Mouse (Mus musculus) embryonic facial prominence, embryonic 12.5 days (tissue): ENCODE results near the gene Tmem176a. TPM values are rescaled to one million over a fixed set of nuclear protein-coding genes. Genes with fewer than 3 reads are reported as not detected.
"Not testable (repeated sequence)": the region's sequence is repeated elsewhere in the genome, so short reads cannot be mapped to it uniquely, and the experiment has no call there.

Experiments used
- ATAC-seq: fragments of 200-750 bp; cut with Nextera tagmentation; 2 replicates; pipeline ENCODE4 v1.8.0; 2017; ENCODE audit not compliant: insufficient number of reproducible peaks, insufficient read depth, low FRiP score, low TSS enrichment
- H3K27ac ChIP-seq: fragments of 300-500 bp; sonication (generic); 2 replicates; pipeline ENCODE4 v1.5.1; 2016; ENCODE audit warnings: mild to moderate bottlenecking
- H3K27me3 ChIP-seq: fragments of 300-500 bp; sonication (generic); 2 replicates; pipeline ENCODE4 v1.6.1; 2016; ENCODE audit warnings: mild to moderate bottlenecking, moderate library complexity
- H3K36me3 ChIP-seq: fragments of 300-500 bp; sonication (generic); 2 replicates; pipeline ENCODE4 v1.6.1; 2016; ENCODE audit warnings: mild to moderate bottlenecking
- H3K4me1 ChIP-seq: fragments of 300-500 bp; sonication (generic); 2 replicates; pipeline ENCODE4 v1.6.1; 2016
- H3K4me2 ChIP-seq: fragments of 300-500 bp; sonication (generic); replicated peaks from 2 replicates; pipeline ENCODE4 v1.6.1; 2016; ENCODE audit warnings: mild to moderate bottlenecking, moderate library complexity
- H3K4me3 ChIP-seq: fragments of 300-500 bp; sonication (generic); 2 replicates; pipeline ENCODE4 v1.5.1; 2016; ENCODE audit warnings: mild to moderate bottlenecking
- H3K9ac ChIP-seq: fragments of 300-500 bp; sonication (generic); 2 replicates; pipeline ENCODE4 v1.6.1; 2016; ENCODE audit warnings: mild to moderate bottlenecking, moderate library complexity
- H3K9me3 ChIP-seq: fragments of 300-500 bp; sonication (generic); 2 replicates; pipeline ENCODE4 v1.6.1; 2016; ENCODE audit warnings: mild to moderate bottlenecking, moderate library complexity
- WGBS: fragments of 180-500 bp; shearing (Covaris S2); methylation state at CpG from one replicate; pipeline ENCODE4 v1.1.7; 2016; 5-methylcytosine and 5-hydroxymethylcytosine counted together
- polyA plus RNA-seq: library from polyadenylated mRNA; unstranded; fragments of >200 nt; fragmentation: Nextera tagmentation; extraction: Ambion mirVana; gene quantifications from 2 replicates; pipeline ENCODE4 v1.2.1, GENCODE M21; 2016

Gene Tmem176a
- polyA plus RNA-seq, 1 experiment from 2014 or later = 44.0 TPM

GRCm38 (mm10) chr6:48865152-48865745, 24.5 kb downstream of the Tmem176a start:
- no peak overlapping the region for H3K4me3 ChIP-seq
- no peak overlapping the region for H3K27ac ChIP-seq
- H3K9me3 ChIP-seq = no peaks in the 10 kb centered on the region
- 84% methylated on average over 1 of the region's 1 CpGs for WGBS
- no peak overlapping the region for H3K9ac ChIP-seq
- H3K4me2 ChIP-seq = no peak overlapping the region
- H3K4me1 ChIP-seq = 0 out of 2 replicates have a peak, but pooled peaks cover 4% of the 10 kb centered on the region
- no peak for ATAC-seq
- H3K36me3 ChIP-seq = no peaks in the 10 kb centered on the region
- H3K27me3 ChIP-seq = no peaks in the 10 kb centered on the region

GRCm38 (mm10) chr6:48866355-48866950, 25.7 kb downstream of the Tmem176a start:
- H3K27me3 ChIP-seq, H3K4me3 ChIP-seq, H3K9me3 ChIP-seq, H3K9ac ChIP-seq, H3K36me3 ChIP-seq, H3K4me2 ChIP-seq, H3K27ac ChIP-seq, ATAC-seq, H3K4me1 ChIP-seq: not testable (repeated sequence)
- 6% methylated on average over 1 of the region's 1 CpGs for whole genome bisulfite sequencing

GRCm38 (mm10) chr6:48867158-48867557, 26.4 kb downstream of the Tmem176a start:
- 52% methylated on average over 4 of the region's 4 CpGs for WGBS
- Histone ChIP-seq H3K9me3 (no peaks in the 10 kb centered on the region), H3K4me2 (no peak overlapping the region), H3K36me3 (no peaks in the 10 kb centered on the region), H3K4me3 (no peak overlapping the region), H3K27ac (no peak overlapping the region), H3K4me1 (no peaks in the 10 kb centered on the region), H3K27me3 (no peaks in the 10 kb centered on the region), H3K9ac (no peak overlapping the region)
- no peak for ATAC-seq

- WGBS = 82% methylated on average over 2 of the region's 2 CpGs
- no peaks in the 10 kb centered on the region for H3K27me3 ChIP-seq
Observed at GRCm38 (mm10) chr6:48869774-48870173, 29.1 kb downstream of the Tmem176a start.

GRCm38 (mm10) chr6:48872596-48872995, 31.9 kb downstream of the Tmem176a start, which contains the start of gene Aoc1:
Gene Aoc1 (plus strand): TSS chr6:48872896.
- H3K27me3 ChIP-seq = no peaks in the 10 kb centered on the region
- H3K4me1 ChIP-seq = no peaks in the 10 kb centered on the region
- H3K36me3 ChIP-seq = no peaks in the 10 kb centered on the region
- no peak for ATAC-seq
- WGBS = 75% methylated on average over 5 of the region's 5 CpGs
- H3K27ac ChIP-seq = no peak within 1 kb of the TSS
- no peaks in the 10 kb centered on the region for H3K9me3 ChIP-seq
- H3K9ac ChIP-seq = no peak within 1 kb of the TSS
- no peak within 1 kb of the TSS for H3K4me2 ChIP-seq
- H3K4me3 ChIP-seq = no peak within 1 kb of the TSS

More at GRCm38 (mm10) chr6:48869774-48870173, 29.1 kb downstream of the Tmem176a start:
- H3K36me3 ChIP-seq = no peaks in the 10 kb centered on the region
- H3K4me3 ChIP-seq = no peak overlapping the region
- no peaks in the 10 kb centered on the region for H3K4me1 ChIP-seq
- no peak overlapping the region for H3K27ac ChIP-seq
- H3K9ac ChIP-seq = no peak overlapping the region
- ATAC-seq = no peak
- no peak overlapping the region for H3K4me2 ChIP-seq
- H3K9me3 ChIP-seq = no peaks in the 10 kb centered on the region

- Histone ChIP-seq H3K9ac (no peak overlapping the region), H3K4me2 (no peak overlapping the region), H3K4me1 (no peaks in the 10 kb centered on the region), H3K9me3 (no peaks in the 10 kb centered on the region), H3K27me3 (no peaks in the 10 kb centered on the region), H3K27ac (no peak overlapping the region), H3K36me3 (no peaks in the 10 kb centered on the region), H3K4me3 (no peak overlapping the region)
- WGBS = 72% methylated on average over 4 of the region's 4 CpGs
- no peak for ATAC-seq
Observed at GRCm38 (mm10) chr6:48874576-48874975, 33.9 kb downstream of the Tmem176a start.

- Histone ChIP-seq H3K36me3 (no peaks in the 10 kb centered on the region), H3K27ac (no peak overlapping the region), H3K4me1 (no peaks in the 10 kb centered on the region), H3K4me3 (no peak overlapping the region), H3K27me3 (no peaks in the 10 kb centered on the region), H3K9ac (no peak overlapping the region), H3K9me3 (no peaks in the 10 kb centered on the region), H3K4me2 (no peak overlapping the region)
- ATAC-seq = no peak
- 83% methylated on average over 6 of the region's 6 CpGs for WGBS
Observed at GRCm38 (mm10) chr6:48875515-48875914, 34.8 kb downstream of the Tmem176a start.

GRCm38 (mm10) chr6:48876510-48877135, 35.9 kb downstream of the Tmem176a start:
- H3K4me1 ChIP-seq = no peaks in the 10 kb centered on the region
- H3K9me3 ChIP-seq = no peaks in the 10 kb centered on the region

GRCm38 (mm10) chr6:48894203-48894602, 53.5 kb downstream of the Tmem176a start:
- no peaks in the 10 kb centered on the region for H3K36me3 ChIP-seq
- no peak overlapping the region for H3K27ac ChIP-seq
- no peaks in the 10 kb centered on the region for H3K27me3 ChIP-seq
- no peak overlapping the region for H3K4me3 ChIP-seq
- no peaks in the 10 kb centered on the region for H3K4me1 ChIP-seq
- 74% methylated on average over 4 of the region's 4 CpGs for WGBS
- H3K9me3 ChIP-seq = no peaks in the 10 kb centered on the region
- no peak overlapping the region for H3K4me2 ChIP-seq
- H3K9ac ChIP-seq = no peak overlapping the region
- no peak for ATAC-seq

More at GRCm38 (mm10) chr6:48876510-48877135, 35.9 kb downstream of the Tmem176a start:
- no peaks in the 10 kb centered on the region for H3K27me3 ChIP-seq
- no peak overlapping the region for H3K9ac ChIP-seq
- H3K4me2 ChIP-seq = no peak overlapping the region
- no peak for ATAC-seq
- H3K36me3 ChIP-seq = no peaks in the 10 kb centered on the region
- no peak overlapping the region for H3K4me3 ChIP-seq
- no peak overlapping the region for H3K27ac ChIP-seq
- 59% methylated on average over 5 of the region's 5 CpGs for WGBS

- Histone ChIP-seq H3K9me3 (no peaks in the 10 kb centered on the region), H3K27ac (no peak overlapping the region), H3K4me2 (no peak overlapping the region), H3K9ac (no peak overlapping the region), H3K4me3 (no peak overlapping the region), H3K27me3 (no peaks in the 10 kb centered on the region), H3K36me3 (no peaks in the 10 kb centered on the region), H3K4me1 (no peaks in the 10 kb centered on the region)
- WGBS = 87% methylated on average over 8 of the region's 8 CpGs
- no peak for ATAC-seq
Observed at GRCm38 (mm10) chr6:48894938-48895818, 54.5 kb downstream of the Tmem176a start.

- Histone ChIP-seq H3K36me3 (no peaks in the 10 kb centered on the region), H3K4me1 (no peaks in the 10 kb centered on the region), H3K4me3 (no peak overlapping the region), H3K9me3 (no peaks in the 10 kb centered on the region), H3K27ac (no peak overlapping the region), H3K9ac (no peak overlapping the region), H3K4me2 (no peak overlapping the region), H3K27me3 (no peaks in the 10 kb centered on the region)
- 85% methylated on average over 5 of the region's 5 CpGs for WGBS
- ATAC-seq = no peak
Observed at GRCm38 (mm10) chr6:48895941-48896340, 55.2 kb downstream of the Tmem176a start.
